Mouse (Mus musculus) induced T-regulatory cell, adult 2 months (primary cell): ENCODE measurements around the gene Hist1h2bm.

ENCODE experiments used
- DNase-seq: peaks from one replicate; pipeline ENCODE4 v3.0.0-alpha.2; 2012; ENCODE audit warnings: low read depth

Gene Hist1h2bm

GRCm38 (mm10) chr13:21721757-21722372 lies at the start of gene Hist1h2bm:
Gene Hist1h2bm, plus strand, starts transcription at chr13:21722044.
- peak; percentile 94 for DNase-seq

GRCm38 (mm10) chr13:21677305-21677704 lies 44.5 kb upstream of the Hist1h2bm start, which contains the start of gene Olfr1360:
Gene Olfr1360, minus strand, starts transcription at chr13:21677405.
- DNase-seq = no peak

GRCm38 (mm10) chr13:21697811-21698210 lies 24.0 kb upstream of the Hist1h2bm start, which contains the start of gene Olfr1359:
Gene Olfr1359, plus strand, starts transcription at chr13:21698111.
- no peak for DNase-seq

DNA sequence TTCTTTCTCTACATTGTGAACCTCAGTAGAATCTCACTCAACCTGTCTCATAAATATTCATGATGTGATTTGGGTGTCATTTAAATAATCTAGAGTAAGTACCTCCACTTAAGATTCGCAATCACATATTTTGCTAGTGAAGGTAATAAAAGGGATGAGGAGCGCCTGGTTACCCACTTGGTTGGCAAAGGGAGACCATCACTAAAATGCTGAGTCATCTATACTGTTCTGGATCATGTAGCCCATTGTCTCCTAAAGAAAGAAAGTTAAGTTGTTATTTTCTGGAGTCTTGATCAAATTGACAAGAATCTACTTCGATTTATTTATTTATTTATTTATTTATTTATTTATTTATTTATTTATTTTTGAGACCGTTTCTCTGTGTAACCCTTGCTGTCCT lies 15.2 kb upstream of the Hist1h2bm start:
- DNase-seq = no peak

DNA sequence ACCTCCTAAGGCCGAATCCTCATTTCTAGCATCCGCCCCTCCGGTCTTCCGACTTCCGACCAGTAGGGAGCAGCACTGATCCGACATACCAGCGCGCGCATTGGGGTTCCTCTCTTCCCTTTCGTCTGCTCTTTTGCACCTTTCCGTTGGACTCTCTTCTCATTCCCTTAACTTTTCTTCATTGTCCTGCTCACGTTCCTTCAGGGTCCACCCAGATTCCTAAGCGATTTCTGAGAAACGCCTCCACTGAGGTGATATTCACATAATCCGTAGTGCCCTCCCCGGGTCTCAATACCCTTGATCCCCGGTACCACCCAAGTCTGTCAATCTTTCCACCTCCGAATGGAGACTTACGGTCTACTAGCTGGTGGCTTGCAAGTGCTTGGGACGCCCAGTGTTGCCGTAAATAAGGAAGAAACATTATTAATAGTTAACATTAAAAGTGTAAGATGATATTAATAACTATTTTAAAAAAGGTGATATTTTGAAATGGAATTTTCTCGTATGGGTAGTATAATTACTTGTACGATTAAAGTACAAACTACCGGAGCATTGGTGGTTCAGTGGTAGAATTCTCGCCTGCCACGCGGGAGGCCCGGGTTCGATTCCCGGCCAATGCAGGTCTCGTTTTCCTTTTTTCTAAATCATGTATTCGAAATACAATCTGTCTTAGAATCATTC lies 11.7 kb upstream of the Hist1h2bm start:
- peak; percentile 94 for DNase-seq

DNA sequence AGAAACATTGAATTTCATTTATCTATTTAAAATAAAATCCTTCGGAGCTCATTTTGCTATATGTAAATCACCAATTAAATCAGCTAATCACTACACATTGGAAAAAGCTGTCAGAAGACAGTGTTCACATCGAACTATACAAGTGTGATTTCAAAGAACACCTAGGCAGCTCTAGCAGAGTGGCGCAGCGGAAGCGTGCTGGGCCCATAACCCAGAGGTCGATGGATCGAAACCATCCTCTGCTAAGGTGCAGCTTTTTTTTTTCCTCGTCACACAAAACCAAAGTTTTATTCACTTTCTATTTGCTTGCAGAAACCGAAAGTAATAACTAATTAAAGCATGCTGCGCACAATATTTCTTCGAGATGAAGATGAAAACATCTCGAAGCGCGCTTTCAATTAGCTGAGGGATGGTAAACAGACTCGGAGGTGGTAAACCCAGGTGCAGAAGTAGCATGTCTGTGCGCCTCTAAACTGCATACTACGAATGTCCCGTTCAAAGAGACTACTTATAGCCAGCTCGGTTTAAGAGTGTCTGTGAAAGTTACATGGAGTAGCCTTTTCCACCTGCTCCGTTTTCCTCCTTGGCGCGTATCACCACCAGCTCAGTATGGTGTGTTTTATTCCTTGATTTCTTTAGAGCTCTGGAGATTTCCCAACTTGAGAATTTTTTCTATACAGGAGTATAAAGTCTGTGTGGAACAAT lies 10.9 kb upstream of the Hist1h2bm start:
- DNase-seq = peak; percentile 93

DNA sequence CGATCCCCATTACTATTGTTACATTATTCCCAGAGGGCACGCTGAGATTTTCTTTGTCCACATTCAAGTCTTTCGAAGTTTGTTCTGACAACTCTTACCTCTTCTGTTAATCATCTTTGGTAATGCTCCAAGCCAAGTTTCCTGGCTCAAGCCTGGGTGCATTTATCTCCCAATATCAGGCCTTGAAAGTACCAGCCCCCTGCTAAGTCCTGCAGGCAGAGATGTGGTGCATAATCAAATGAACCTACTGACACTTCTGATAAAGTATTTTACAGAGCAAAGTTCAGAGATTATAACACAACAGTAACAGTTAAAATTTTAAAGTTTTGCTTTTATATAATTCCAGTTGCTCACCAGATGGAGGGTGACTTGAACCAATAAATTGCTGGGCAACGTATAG lies 10.1 kb upstream of the Hist1h2bm start:
- no peak for DNase-seq

DNA sequence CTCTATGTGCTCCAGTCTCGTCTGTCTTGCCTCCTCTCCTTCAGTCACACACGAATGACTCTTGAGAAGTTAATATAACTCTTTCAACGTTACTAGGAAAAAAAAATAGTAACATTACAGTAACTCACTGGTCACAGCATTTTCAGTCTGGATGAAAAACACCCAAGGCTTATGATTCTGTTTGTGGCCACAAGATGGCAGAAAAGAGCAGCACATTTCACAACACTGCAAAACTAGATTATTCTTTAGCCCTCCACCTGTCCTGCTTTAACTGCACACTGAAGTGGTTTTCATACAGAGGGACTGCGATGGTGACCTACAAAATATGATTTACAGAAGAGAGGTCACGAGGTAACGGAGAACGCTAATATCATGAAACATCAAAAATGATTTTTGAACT lies 7.1 kb upstream of the Hist1h2bm start:
- peak; percentile 90 for DNase-seq

DNA sequence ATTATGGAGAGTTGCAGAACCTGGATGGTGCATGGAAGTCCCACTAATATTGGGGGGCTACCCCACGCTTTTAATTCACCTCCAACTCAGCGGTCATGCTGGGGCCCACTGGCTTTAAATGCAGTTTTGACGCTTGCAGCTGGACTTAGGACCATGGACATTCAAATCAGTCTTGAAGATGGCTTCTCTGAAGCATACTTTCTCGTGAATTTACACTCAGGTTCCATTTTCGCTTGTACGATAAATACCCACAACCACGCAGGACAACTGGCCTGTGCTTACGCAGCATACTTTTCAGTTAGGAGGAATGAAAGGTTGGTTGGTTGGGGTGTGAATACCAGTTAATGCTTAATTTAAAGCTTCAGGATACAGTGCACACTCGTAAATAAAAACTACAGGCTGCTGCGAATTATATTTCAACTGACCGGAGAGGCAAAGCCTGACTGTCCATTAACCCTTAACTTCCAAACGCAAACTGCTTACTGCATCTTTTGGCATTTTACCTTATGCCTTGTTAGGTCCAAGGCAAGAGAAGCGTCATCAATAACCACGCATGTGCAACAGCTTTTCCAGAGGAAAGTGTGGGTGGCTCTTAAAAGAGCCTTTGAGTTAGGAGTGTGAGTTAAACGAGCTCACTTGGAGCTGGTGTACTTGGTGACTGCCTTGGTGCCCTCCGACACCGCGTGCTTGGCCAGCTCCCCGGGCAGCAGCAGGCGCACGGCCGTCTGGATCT lies 6.5 kb upstream of the Hist1h2bm start:
- peak; percentile 73 for DNase-seq

DNA sequence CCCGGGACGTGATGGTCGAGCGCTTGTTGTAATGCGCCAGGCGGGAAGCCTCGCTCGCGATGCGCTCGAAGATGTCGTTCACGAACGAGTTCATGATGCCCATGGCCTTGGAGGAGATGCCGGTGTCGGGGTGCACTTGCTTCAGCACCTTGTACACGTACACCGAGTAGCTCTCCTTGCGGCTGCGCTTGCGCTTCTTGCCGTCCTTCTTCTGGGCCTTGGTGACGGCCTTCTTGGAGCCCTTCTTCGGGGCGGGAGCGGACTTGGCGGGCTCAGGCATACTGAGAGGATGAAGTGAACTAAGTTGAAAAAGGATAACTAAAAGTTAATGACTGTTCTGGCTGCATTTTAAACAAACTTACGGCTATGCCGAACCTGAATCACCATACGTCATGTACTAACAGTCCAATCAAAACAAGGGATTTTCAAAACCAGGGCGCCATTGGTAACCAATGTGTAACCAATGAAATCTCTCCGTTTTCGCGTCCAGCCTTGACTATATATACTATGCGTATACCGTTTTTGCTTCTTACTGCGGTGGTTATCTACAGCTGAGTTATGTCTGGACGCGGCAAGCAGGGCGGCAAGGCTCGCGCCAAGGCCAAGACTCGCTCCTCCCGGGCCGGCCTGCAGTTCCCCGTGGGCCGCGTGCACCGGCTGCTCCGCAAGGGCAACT lies 5.8 kb upstream of the Hist1h2bm start, which contains the start of the genes Hist1h2bl and Hist1h2ai:
Gene Hist1h2bl (minus strand): TSS at position 280 of the 676 bp plus-strand sequence.
Gene Hist1h2ai (plus strand): TSS at position 559 of the 676 bp plus-strand sequence.
- peak; percentile 95 for DNase-seq

GRCm38 (mm10) chr13:21716540-21717391 lies 5.1 kb upstream of the Hist1h2bm start:
- peak; percentile 78 for DNase-seq

DNA sequence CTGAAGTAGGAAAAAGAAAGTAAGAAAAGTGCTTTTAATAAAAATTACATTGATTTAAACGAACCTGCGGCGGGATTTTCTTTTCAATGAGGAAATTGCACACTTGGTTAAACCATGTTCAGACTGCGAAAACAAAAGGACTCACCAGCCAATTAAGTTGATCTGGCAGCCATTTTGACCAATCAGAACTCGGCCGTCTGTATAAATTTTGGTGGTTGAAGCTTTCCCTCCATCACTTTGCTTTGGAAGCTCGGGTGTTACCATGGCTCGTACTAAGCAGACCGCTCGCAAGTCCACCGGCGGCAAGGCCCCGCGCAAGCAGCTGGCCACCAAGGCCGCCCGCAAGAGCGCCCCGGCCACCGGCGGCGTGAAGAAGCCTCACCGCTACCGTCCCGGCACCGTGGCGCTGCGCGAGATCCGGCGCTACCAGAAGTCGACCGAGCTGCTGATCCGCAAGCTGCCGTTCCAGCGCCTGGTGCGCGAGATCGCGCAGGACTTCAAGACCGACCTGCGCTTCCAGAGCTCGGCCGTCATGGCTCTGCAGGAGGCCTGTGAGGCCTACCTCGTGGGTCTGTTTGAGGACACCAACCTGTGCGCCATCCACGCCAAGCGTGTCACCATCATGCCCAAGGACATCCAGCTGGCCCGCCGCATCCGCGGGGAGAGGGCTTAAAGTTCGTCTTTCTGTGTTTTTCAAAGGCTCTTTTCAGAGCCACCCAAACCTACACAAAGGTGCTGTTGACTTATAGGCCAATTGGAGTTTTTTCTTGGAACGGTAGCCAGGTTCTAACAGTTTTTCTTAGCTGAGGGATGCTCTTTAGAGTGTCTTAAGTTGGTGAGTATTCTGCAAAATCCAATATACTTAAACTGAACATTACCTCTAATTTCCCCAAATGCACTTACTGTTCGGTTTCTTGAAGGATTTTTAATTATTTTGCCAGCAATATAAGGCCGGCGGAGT lies 4.2 kb upstream of the Hist1h2bm start, which contains the start of gene Hist1h3h:
Gene Hist1h3h (plus strand): TSS at position 263 of the 961 bp plus-strand sequence.
- peak; percentile 95 for DNase-seq

DNA sequence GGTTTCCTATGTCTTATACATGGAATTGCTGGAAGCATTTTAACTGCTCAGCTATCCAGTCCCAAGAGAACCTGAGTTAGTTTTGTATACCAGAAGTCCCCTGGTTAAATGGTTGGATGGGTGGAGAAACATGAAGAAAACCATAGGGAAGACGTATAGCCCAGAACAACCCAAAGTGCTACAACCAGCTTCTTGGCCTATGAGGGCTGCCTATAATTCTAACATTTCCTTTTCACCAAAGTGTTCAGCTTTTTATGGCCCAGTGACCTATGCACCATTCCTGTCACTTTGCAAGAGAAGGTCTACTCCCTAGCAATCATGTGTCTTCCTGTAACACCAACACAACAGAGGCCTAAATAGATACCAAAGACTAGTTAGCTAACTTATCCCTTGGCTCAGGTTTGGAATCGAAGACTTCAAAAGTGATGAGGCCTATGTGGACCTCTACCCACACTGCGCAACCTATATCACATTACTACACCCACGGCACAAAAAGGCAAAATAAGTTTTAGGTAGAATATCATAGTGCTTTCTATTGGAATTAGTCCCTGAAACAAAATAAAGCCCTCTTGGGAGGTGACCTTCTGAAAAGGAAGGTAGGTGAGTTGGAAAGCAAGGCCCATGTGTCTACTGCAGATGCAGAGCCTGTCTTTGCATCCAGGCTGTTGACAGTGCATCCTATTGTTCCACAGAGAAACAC lies 3.3 kb upstream of the Hist1h2bm start:
- DNase-seq = peak; percentile 44

- peak; percentile 64 for DNase-seq
Measured at GRCm38 (mm10) chr13:21721107-21721756, 612 bp upstream of the Hist1h2bm start.

DNA sequence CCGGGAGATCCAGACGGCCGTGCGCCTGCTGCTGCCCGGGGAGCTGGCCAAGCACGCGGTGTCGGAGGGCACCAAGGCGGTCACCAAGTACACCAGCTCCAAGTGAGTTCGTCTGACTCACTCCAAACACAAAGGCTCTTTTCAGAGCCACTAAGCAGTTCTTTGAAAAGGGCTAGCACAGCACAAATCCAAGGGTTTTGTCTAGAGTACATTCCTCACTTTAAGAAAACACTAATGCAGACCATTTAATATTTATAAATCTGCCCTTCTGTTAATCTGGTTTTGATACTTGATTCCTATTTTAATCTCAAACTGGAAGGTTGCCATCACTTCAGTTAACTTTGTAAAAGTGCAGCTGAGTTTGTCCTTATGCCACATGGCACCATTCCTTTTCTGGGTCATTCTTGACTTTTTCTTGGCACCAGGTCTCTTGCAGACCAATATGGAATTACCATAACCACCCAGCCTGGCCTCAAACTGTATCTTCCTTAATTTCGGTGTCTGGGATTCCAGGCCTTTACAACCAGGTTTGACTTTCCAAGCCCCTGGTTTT lies 605 bp downstream of the Hist1h2bm start:
- DNase-seq = peak; percentile 50

- no peak for DNase-seq
Measured at GRCm38 (mm10) chr13:21722993-21723836, 1.4 kb downstream of the Hist1h2bm start.
